Mouse (Mus musculus) c-Kit-positive CD71-positive TER-119-negative erythroid progenitor cells, embryonic 14.5 days (primary cell): ENCODE data around the gene St3gal6.

Experiments used
- DNase-seq: peaks from one replicate; pipeline ENCODE4 v3.0.0-alpha.2; 2013; ENCODE audit warnings: low read depth

The St3gal6 gene

GRCm38 (mm10) chr16:58521182-58521581, 2.9 kb downstream of the St3gal6 start:
- no peak for DNase-seq

GRCm38 (mm10) chr16:58520457-58520856, 3.6 kb downstream of the St3gal6 start:
- no peak for DNase-seq

GRCm38 (mm10) chr16:58519650-58520073, 4.4 kb downstream of the St3gal6 start:
- DNase-seq: no peak

- no peak for DNase-seq
Measured at GRCm38 (mm10) chr16:58516960-58517798, 6.9 kb downstream of the St3gal6 start.

- no peak for DNase-seq
Measured at GRCm38 (mm10) chr16:58516161-58516560, 7.9 kb downstream of the St3gal6 start.

GRCm38 (mm10) chr16:58514565-58514964, 9.5 kb downstream of the St3gal6 start:
- DNase-seq: peak; percentile 85

GRCm38 (mm10) chr16:58513755-58514154, 10.3 kb downstream of the St3gal6 start:
- no peak for DNase-seq

GRCm38 (mm10) chr16:58512887-58513286, 11.2 kb downstream of the St3gal6 start:
- DNase-seq: no peak

GRCm38 (mm10) chr16:58512181-58512761, 11.8 kb downstream of the St3gal6 start:
- DNase-seq: no peak

GRCm38 (mm10) chr16:58504945-58505344, 19.1 kb downstream of the St3gal6 start:
- DNase-seq: no peak

- no peak for DNase-seq
Measured at GRCm38 (mm10) chr16:58502566-58502965, 21.5 kb downstream of the St3gal6 start.

GRCm38 (mm10) chr16:58501760-58502301, 22.2 kb downstream of the St3gal6 start:
- DNase-seq: no peak

GRCm38 (mm10) chr16:58499650-58500049, 24.4 kb downstream of the St3gal6 start:
- no peak for DNase-seq

- DNase-seq: no peak
Measured at GRCm38 (mm10) chr16:58499172-58499584, 24.9 kb downstream of the St3gal6 start.

- peak; percentile 81 for DNase-seq
Measured at GRCm38 (mm10) chr16:58497886-58498713, 25.9 kb downstream of the St3gal6 start.

- DNase-seq: no peak
Measured at GRCm38 (mm10) chr16:58496791-58497190, 27.3 kb downstream of the St3gal6 start.

- no peak for DNase-seq
Measured at GRCm38 (mm10) chr16:58487861-58488260, 36.2 kb downstream of the St3gal6 start.

- DNase-seq: no peak
Measured at GRCm38 (mm10) chr16:58482296-58482695, 41.7 kb downstream of the St3gal6 start.

GRCm38 (mm10) chr16:58481906-58482270, 42.2 kb downstream of the St3gal6 start:
- DNase-seq: no peak

GRCm38 (mm10) chr16:58481219-58481905, 42.7 kb downstream of the St3gal6 start:
- no peak for DNase-seq

GRCm38 (mm10) chr16:58479898-58480448, 44.1 kb downstream of the St3gal6 start:
- DNase-seq: no peak
